Mouse (Mus musculus) liver, adult 2 months (tissue): ENCODE data around the gene Meioc.

Experiments
- CTCF ChIP-seq: fragments of 200-500 bp; IDR thresholded peaks from 2 replicates; pipeline ENCODE4 v1.5.1; 2011; ENCODE audit warnings: low read depth, low read length, control low read depth
- POLR2A ChIP-seq: fragments of 200-500 bp; IDR thresholded peaks from 2 replicates; pipeline ENCODE4 v1.6.1; 2011; ENCODE audit warnings: low read length, control low read depth; ENCODE audit not compliant: insufficient read depth; ENCODE audit errors: extremely low read depth

GRCm38 (mm10) chr11:102690162-102690561, 26.6 kb downstream of the Meioc start:
- no peak for TF ChIP-seq POLR2A
- TF ChIP-seq CTCF = peak; percentile 51; the same call in 1 of the 2 replicates
